Mouse (Mus musculus) inflammation-experienced regulatory T-cells (primary cell): ENCODE results near the gene Drc3. TPM values are rescaled to one million over a fixed set of nuclear protein-coding genes. Genes with fewer than 3 reads are reported as not detected.

Experiments used
- polyA plus RNA-seq, 2 experiments: library from polyadenylated mRNA; unstranded; fragments of 100-300 nt; shearing (Covaris generic); gene quantifications; one replicate each; pipeline ENCODE4 v1.2.1; 2017

The Drc3 gene
- 1 to 10 TPM in 1 of 2 experiments, under 1 TPM in 1; 0.19 to 3.8 TPM for polyA plus RNA-seq

GRCm38 (mm10) chr11:60352559-60353411 lies at the start of gene Drc3, which contains the start of gene Tom1l2:
Drc3 (plus strand) TSS chr11:60353329.
Tom1l2 (minus strand) TSS chr11:60352905.

DNA sequence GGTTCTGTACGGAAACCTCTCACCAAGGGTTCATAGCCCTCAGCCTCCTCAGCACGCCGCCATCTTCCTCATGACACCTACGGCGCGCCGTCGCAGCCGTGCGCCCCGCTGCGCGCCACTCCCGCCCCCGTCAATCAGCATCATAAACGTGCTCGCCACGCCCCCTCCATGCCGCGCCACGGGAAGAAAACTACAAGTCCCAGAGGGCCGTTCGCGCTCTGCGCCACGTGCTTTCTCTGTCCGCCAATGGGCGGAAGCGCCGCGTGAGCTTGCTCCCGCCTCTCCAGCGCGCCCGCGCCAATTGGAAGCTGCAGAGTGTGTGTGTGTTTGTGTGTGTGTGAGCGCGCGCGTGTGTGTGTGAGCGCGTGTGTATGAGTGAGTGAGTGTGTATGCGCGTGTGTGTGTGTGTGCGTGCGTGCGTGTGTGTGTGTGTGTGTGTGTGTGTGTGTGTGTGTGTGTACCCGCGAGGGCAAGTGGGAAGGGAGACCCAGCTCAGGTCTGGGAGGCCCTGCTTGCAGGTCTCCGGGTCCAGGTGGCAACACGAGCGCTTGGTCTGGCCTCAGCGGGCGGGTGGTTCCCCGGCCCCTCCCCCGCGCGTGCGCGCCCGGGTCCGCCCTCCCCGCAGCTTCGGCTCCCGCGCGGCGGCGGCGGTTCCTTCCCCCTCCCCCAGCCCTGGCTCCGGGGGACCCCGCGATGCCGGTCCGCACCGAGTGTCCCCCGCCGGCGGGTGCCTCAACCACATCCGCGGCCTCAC lies 64.0 kb downstream of the Drc3 start, which contains the start of gene Gid4:
Gene Gid4 (plus strand): TSS at position 183 of the 754 bp plus-strand sequence.

GRCm38 (mm10) chr11:60417717-60418472 lies 64.8 kb downstream of the Drc3 start, which contains the start of gene Atpaf2:
Atpaf2 (minus strand) TSS chr11:60418457.

Other genes with a start within 250 kb of the Drc3 start
- gene Rai1, start 248.3 kb upstream of the Drc3 start, polyA plus RNA-seq = 10 to 100 TPM; 21.9 to 22.0 TPM
- gene Srebf1, start 130.7 kb upstream of the Drc3 start, polyA plus RNA-seq = 10 to 100 TPM; 58.0 to 70.1 TPM
- gene Tom1l2, start 424 bp upstream of the Drc3 start, polyA plus RNA-seq = 10 to 100 TPM; 27.2 to 40.4 TPM
- 10 to 100 TPM; 21.3 to 34.2 TPM for gene Gid4, start 63.8 kb downstream of the Drc3 start, polyA plus RNA-seq
- gene Atpaf2, start 65.1 kb downstream of the Drc3 start, polyA plus RNA-seq = 10 to 100 TPM; 39.9 to 46.0 TPM
- 10 to 100 TPM; 50.3 to 51.9 TPM for gene Drg2, start 101.3 kb downstream of the Drc3 start, polyA plus RNA-seq
- under 1 TPM; 0.05 to 0.70 TPM for gene Myo15, start 116.0 kb downstream of the Drc3 start, polyA plus RNA-seq
- 10 to 100 TPM; 31.0 to 34.7 TPM for gene Alkbh5, start 183.1 kb downstream of the Drc3 start, polyA plus RNA-seq